Comparison of ENCODE assay signal across 7 mouse cellular contexts in the genomic region with DNA sequence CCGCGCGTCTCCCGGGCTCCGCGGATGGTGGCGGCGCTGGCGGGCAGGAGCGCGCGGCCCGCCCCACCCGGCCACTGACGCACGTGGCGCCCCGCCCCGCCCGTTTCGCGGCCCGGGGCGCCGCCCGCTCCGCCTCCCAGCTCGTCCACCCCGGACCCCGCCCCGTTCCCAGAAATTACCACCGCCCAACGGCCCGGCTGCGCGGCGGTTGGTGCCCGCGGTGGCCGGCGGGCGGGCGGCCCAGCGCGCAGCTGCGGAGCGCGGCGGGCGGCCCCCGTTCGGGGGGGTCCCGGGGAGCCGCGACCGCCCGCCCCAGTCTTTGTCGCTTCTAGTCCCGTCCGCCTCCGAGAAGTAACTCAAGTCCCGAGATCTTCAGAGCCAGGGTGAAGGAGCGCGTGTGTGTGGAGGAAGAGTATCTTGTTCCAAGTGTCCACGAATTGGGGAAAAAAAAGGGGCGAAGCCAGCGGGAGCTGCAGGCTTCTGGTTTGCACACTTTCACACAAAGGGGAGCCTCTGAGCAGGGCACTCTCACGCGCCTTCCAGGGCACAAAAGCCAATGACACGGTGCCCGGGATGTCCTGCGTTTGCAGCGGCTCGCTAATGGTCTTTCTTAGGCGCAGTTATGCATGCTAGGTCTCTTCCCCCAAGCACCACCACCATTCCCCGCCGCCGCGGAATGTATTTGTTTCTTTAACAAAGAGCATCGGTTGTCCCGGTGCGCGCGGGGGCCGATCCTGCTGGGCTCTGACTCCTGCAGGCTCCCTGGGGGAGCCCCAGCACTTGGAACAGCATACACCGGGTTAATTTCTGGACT. TPM values are rescaled to one million over a fixed set of nuclear protein-coding genes. Genes with fewer than 3 reads are reported as not detected.
DNase-seq lines count a peak whose midpoint lies in the region; ATAC-seq lines count a peak whose summit lies in the region.

No protein-coding gene starts in this region.

- H3K27me3 ChIP-seq in embryonic facial prominence, embryonic 10.5 days (replicated peaks; ENCODE audit: low read depth, poor library complexity, severe bottlenecking) = no peaks in the 10 kb centered on the region
- H3K27me3 ChIP-seq in limb, embryonic 12.5 days = no peaks in the 10 kb centered on the region
- no peaks in the 10 kb centered on the region for H3K27me3 ChIP-seq in midbrain, embryonic 13.5 days

- H3K9ac ChIP-seq in limb, embryonic 12.5 days (replicated peaks) = peak overlapping the region; percentile 90
- peak overlapping the region; percentile 96 for H3K9ac ChIP-seq in midbrain, embryonic 13.5 days (replicated peaks)

- ATAC-seq in limb, embryonic 12.5 days (ENCODE audit: insufficient number of reproducible peaks, insufficient read depth, low FRiP score, low TSS enrichment, low read depth) = peak; percentile 73
- ATAC-seq in midbrain, embryonic 13.5 days = peak; percentile 77

- peak overlapping the region; percentile 99 for H3K4me3 ChIP-seq in embryonic facial prominence, embryonic 10.5 days
- H3K4me3 ChIP-seq in limb, embryonic 12.5 days (replicated peaks) = peak overlapping the region; percentile 95
- H3K4me3 ChIP-seq in midbrain, embryonic 13.5 days (replicated peaks) = peak overlapping the region; percentile 93

- 0 out of 2 replicates have a peak, but pooled peaks cover 9% of the 10 kb centered on the region for H3K4me1 ChIP-seq in embryonic facial prominence, embryonic 10.5 days
- peaks cover 3% of the 10 kb centered on the region for H3K4me1 ChIP-seq in limb, embryonic 12.5 days (replicated peaks)
- H3K4me1 ChIP-seq in midbrain, embryonic 13.5 days (replicated peaks) = peaks cover 19% of the 10 kb centered on the region

- H3K36me3 ChIP-seq in embryonic facial prominence, embryonic 10.5 days (replicated peaks) = no peaks in the 10 kb centered on the region
- no peaks in the 10 kb centered on the region for H3K36me3 ChIP-seq in limb, embryonic 12.5 days
- H3K36me3 ChIP-seq in midbrain, embryonic 13.5 days = no peaks in the 10 kb centered on the region

- H3K9me3 ChIP-seq in embryonic facial prominence, embryonic 10.5 days = no peaks in the 10 kb centered on the region
- H3K9me3 ChIP-seq in limb, embryonic 12.5 days = no peaks in the 10 kb centered on the region
- H3K9me3 ChIP-seq in midbrain, embryonic 13.5 days = no peaks in the 10 kb centered on the region

- peak overlapping the region; percentile 98 for H3K27ac ChIP-seq in embryonic facial prominence, embryonic 10.5 days (replicated peaks)
- peak overlapping the region; percentile 98 for H3K27ac ChIP-seq in limb, embryonic 12.5 days
- H3K27ac ChIP-seq in midbrain, embryonic 13.5 days = peak overlapping the region; percentile 99

- peak; percentile 96 for DNase-seq in adrenal gland, postnatal 14 days
- peak; percentile 92 for DNase-seq in embryonic facial prominence, embryonic 10.5 days (ENCODE audit: low spot score)
- DNase-seq in heart, adult 11 months = peak; percentile 99
- peak; percentile 80 for DNase-seq in kidney, adult 11 months
- DNase-seq in spleen, adult 12 weeks (ENCODE audit: low spot score) = peak; percentile 82

- H3K4me2 ChIP-seq in limb, embryonic 12.5 days = peak overlapping the region; percentile 85
- H3K4me2 ChIP-seq in midbrain, embryonic 13.5 days (replicated peaks) = peak overlapping the region; percentile 76

- under 1% methylated on average over 86 of the region's 86 CpGs for WGBS in embryonic facial prominence, embryonic 10.5 days
- WGBS in limb, embryonic 12.5 days = 1% methylated on average over 83 of the region's 86 CpGs
- WGBS in midbrain, embryonic 13.5 days = under 1% methylated on average over 74 of the region's 86 CpGs

RNA-seq across cellular contexts. Expression of a gene that starts 1.0 kb away (rescaled TPM):
- 87.8 and 88.4 TPM in 2 replicates for total RNA-seq in adrenal gland, postnatal 14 days (2021)
- polyA plus RNA-seq in embryonic facial prominence, embryonic 10.5 days (2016; fragmentation: Nextera tagmentation; extraction: Ambion mirVana) = 42.0 and 49.2 TPM in 2 replicates
- polyA plus RNA-seq in limb, embryonic 12.5 days (2016; fragmentation: Nextera tagmentation; extraction: Ambion mirVana) = 56.6 and 59.3 TPM in 2 replicates
- polyA plus RNA-seq in midbrain, embryonic 13.5 days (2015; fragmentation: Nextera tagmentation; extraction: Ambion mirVana) = 50.3 and 51.3 TPM in 2 replicates

RNA-seq across cellular contexts. Expression of a gene that starts 55.1 kb away (rescaled TPM):
- total RNA-seq in adrenal gland, postnatal 14 days (2021) = 308 and 324 TPM in 2 replicates
- 8.0 and 8.7 TPM in 2 replicates for polyA plus RNA-seq in embryonic facial prominence, embryonic 10.5 days (2016; fragmentation: Nextera tagmentation; extraction: Ambion mirVana)
- 3.8 and 4.8 TPM in 2 replicates for polyA plus RNA-seq in limb, embryonic 12.5 days (2016; fragmentation: Nextera tagmentation; extraction: Ambion mirVana)
- polyA plus RNA-seq in midbrain, embryonic 13.5 days (2015; fragmentation: Nextera tagmentation; extraction: Ambion mirVana) = 5.6 and 12.0 TPM in 2 replicates

Comparison
In these comparisons a context has a peak if more than half of its experiments do, and no peak if none do; other contexts are left out.
1. Peak in every context shown above with its lines: DNase-seq, ATAC-seq, H3K4me3 ChIP-seq and H3K27ac ChIP-seq.